Mouse (Mus musculus): ENCODE measurements at regions not wholly inside any gene's neighbourhood (a gene's known extent, or its start where the extent isn't known, plus 50 kb on each side); places are given as distances from the start of the nearest gene placed in this dataset.
"Not testable (repeated sequence)": the region's sequence is repeated elsewhere in the genome, so short reads cannot be mapped to it uniquely, and the experiment has no call there.

DNA sequence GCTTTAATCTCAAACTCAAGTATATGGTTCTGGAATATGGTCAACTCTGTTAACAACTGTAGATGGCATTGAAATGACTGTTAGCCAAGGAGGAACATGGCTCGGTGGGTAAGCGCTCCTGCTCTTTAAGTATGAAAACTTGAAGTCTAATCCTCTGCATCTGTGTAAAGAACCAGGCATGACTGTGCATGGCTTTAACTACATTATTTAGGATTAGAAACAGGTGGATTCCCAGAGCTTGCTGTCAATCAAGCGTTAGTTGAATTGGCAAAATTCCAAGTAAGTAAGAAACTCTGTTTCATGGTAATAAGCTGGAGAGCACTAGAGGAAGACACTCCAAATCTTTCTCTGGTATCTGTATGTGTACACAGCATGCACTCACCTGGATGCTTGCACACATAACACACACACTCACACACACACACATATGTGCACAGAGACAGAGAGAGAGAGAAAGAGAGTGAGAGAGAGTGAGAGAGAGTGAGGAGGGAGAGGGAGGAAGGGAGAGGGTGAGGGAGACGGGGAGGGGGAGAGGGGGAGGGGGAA lies 993.9 kb upstream of the Pom121l12 start:
- peak; percentile 26 for DNase-seq

GRCm38 (mm10) chr11:13584726-13585125 lies 1014.4 kb upstream of the Pom121l12 start:
- DNase-seq, result no peak

GRCm38 (mm10) chr11:13555267-13555666 lies 1043.8 kb upstream of the Pom121l12 start:
- no peak for DNase-seq

DNA sequence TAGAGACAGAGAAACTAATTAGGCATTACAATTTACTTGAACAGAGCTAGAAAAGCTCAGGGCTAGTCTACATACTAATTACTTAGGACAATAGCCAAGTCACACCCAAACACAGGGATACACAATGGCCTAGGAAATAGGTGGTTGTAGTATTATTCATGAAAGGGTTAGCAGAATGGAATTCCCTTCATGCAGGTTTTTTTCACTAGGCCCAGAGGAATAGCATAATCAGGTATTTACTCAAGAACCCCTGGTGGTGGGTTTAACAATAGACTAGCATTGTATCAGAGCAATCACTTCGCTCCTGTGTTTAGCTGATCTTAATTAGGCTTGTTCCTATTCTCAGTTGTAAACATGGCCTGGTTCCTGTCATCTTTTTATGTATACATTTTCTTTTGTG lies 1054.9 kb upstream of the Cobl start:
- not testable (repeated sequence) for DNase-seq

- not testable (repeated sequence) for DNase-seq
Measured at GRCm38 (mm10) chr11:13510914-13511313, 1046.2 kb upstream of the Cobl start.

DNA sequence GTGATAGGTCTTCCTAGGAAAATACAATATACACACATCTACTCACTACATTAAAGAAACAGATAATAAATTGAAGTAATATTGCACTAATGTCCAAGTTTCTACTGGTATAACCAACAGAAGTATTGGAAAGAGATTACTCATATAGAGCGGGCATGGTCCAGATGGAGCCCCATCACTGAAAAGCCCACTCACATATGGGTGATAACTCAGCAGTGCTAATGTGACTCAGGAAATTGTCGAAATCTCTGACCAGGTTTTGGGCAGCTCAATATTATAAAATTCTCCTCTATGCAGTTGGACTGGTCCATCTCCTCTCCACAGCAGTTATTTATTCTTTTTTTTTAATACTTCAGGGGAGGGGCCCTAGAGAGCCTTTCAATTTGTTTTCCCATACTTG lies 1021.2 kb upstream of the Cobl start:
- DNase-seq, result no peak

GRCm38 (mm10) chr11:13451516-13451915 lies 986.8 kb upstream of the Cobl start:
- DNase-seq, result not testable (repeated sequence)

DNA sequence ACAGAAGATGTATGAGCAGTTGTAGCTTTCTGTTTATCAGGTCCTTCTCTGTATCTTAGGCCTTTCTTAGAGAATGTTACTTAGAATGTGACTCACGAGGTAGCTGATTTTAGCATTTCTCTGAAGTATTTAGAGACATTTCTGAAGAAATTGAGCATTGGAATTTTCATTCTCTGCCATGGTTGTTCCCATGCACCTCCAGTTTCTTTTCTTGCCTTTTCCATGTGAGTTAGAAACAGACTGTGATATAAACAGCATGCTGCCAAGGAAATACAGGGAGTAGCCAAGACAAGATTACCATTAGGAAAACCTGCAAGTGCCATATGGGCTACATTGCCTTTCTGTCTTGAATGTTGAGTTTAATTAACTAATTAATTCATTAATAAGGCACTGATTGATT lies 971.7 kb upstream of the Cobl start:
- DNase-seq, result no peak

- DNase-seq, result not testable (repeated sequence)
Measured at GRCm38 (mm10) chr11:13417881-13418280, 953.1 kb upstream of the Cobl start.

Data from embryo, embryonic 11 days (tissue).